Mouse (Mus musculus): Measurements from ENCODE around the gene Aldh3b3. TPM values are rescaled to one million over a fixed set of nuclear protein-coding genes. Genes with fewer than 3 reads are reported as not detected.

The Aldh3b3 gene
- 0.07 and 0.20 TPM in 2 replicates for polyA plus RNA-seq (2012; rRNA removed)

GRCm38 (mm10) chr19:3958470-3958869, at the start of gene Aldh3b3:
TSS of gene Aldh3b3 (plus strand) at chr19:3958645.
- Histone ChIP-seq H3K36me3 (ENCODE audit: control insufficient read depth, insufficient read depth, low read length) (no peaks in the 10 kb centered on the region), H3K27ac (ENCODE audit: insufficient read depth, low read length) (no peak within 1 kb of the TSS), H3K4me3 (ENCODE audit: extremely low read depth, insufficient read depth, insufficient read length) (no peak within 1 kb of the TSS), H3K27me3 (ENCODE audit: control insufficient read depth, insufficient read depth, low read length) (no peaks in the 10 kb centered on the region), H3K4me1 (ENCODE audit: control insufficient read depth, insufficient read depth, insufficient read length) (no peaks in the 10 kb centered on the region)
- WGBS: 84% methylated on average over 4 of the region's 4 CpGs
- no peak for DNase-seq (ENCODE audit: low read depth in 1 of 2, low spot score in 2 of 2)
- TF ChIP-seq CTCF (IDR thresholded peaks at IDR 0.05; ENCODE audit: extremely low read depth, insufficient read depth, insufficient read length, insufficient replicate concordance): no peak

- 86% methylated on average over 5 of the region's 5 CpGs for WGBS
- peaks cover 16% of the 10 kb centered on the region; the same call in 1 of the 2 replicates for H3K4me1 ChIP-seq (ENCODE audit: control insufficient read depth, insufficient read depth, insufficient read length)
Observed at GRCm38 (mm10) chr19:3910206-3910605, 48.2 kb upstream of the Aldh3b3 start.

GRCm38 (mm10) chr19:3912337-3913204, 45.9 kb upstream of the Aldh3b3 start, which contains the start of gene Ndufs8:
TSS of gene Ndufs8 (minus strand) at chr19:3912774.
- DNase-seq (ENCODE audit: low read depth in 1 of 2, low spot score in 2 of 2): peak; percentile 90 to 98
- TF ChIP-seq POLR2A (IDR thresholded peaks at IDR 0.05; ENCODE audit: low read depth, low read length): peak; percentile 85
- peak; percentile 26; the same call in 1 of the 2 replicates for TF ChIP-seq CTCF (IDR thresholded peaks at IDR 0.05; ENCODE audit: extremely low read depth, insufficient read depth, insufficient read length, insufficient replicate concordance)
- Histone ChIP-seq H3K36me3 (ENCODE audit: control insufficient read depth, insufficient read depth, low read length) (peaks cover 18% of the 10 kb centered on the region), H3K4me3 (ENCODE audit: extremely low read depth, insufficient read depth, insufficient read length) (peak within 1 kb of the TSS; percentile 73), H3K27me3 (ENCODE audit: control insufficient read depth, insufficient read depth, low read length) (no peaks in the 10 kb centered on the region), H3K27ac (ENCODE audit: insufficient read depth, low read length) (peak within 1 kb of the TSS; percentile 93), H3K4me1 (ENCODE audit: control insufficient read depth, insufficient read depth, insufficient read length) (peaks cover 8% of the 10 kb centered on the region; the same call in 1 of the 2 replicates)
- under 1% methylated on average over 43 of the region's 43 CpGs for WGBS

More at GRCm38 (mm10) chr19:3910206-3910605, 48.2 kb upstream of the Aldh3b3 start:
- no peak for DNase-seq (ENCODE audit: low read depth in 1 of 2, low spot score in 2 of 2)
- peaks cover 18% of the 10 kb centered on the region for H3K36me3 ChIP-seq (ENCODE audit: control insufficient read depth, insufficient read depth, low read length)
- H3K4me3 ChIP-seq (ENCODE audit: extremely low read depth, insufficient read depth, insufficient read length): no peak overlapping the region
- no peaks in the 10 kb centered on the region for H3K27me3 ChIP-seq (ENCODE audit: control insufficient read depth, insufficient read depth, low read length)
- TF ChIP-seq CTCF (IDR thresholded peaks at IDR 0.05; ENCODE audit: extremely low read depth, insufficient read depth, insufficient read length, insufficient replicate concordance) (no peak), POLR2A (IDR thresholded peaks at IDR 0.05; ENCODE audit: low read depth, low read length) (no peak)
- H3K27ac ChIP-seq (ENCODE audit: insufficient read depth, low read length): no peak overlapping the region

- WGBS: 80% methylated on average over 8 of the region's 8 CpGs
- H3K36me3 ChIP-seq (ENCODE audit: control insufficient read depth, insufficient read depth, low read length): peaks cover 14% of the 10 kb centered on the region
- TF ChIP-seq CTCF (IDR thresholded peaks at IDR 0.05; ENCODE audit: extremely low read depth, insufficient read depth, insufficient read length, insufficient replicate concordance) (no peak), POLR2A (IDR thresholded peaks at IDR 0.05; ENCODE audit: low read depth, low read length) (no peak)
- peak overlapping the region; percentile 88 for H3K27ac ChIP-seq (ENCODE audit: insufficient read depth, low read length)
- H3K27me3 ChIP-seq (ENCODE audit: control insufficient read depth, insufficient read depth, low read length): no peaks in the 10 kb centered on the region
- DNase-seq (ENCODE audit: low read depth in 1 of 2, low spot score in 2 of 2): no peak
- peaks cover 8% of the 10 kb centered on the region; the same call in 1 of the 2 replicates for H3K4me1 ChIP-seq (ENCODE audit: control insufficient read depth, insufficient read depth, insufficient read length)
- H3K4me3 ChIP-seq (ENCODE audit: extremely low read depth, insufficient read depth, insufficient read length): 0 out of 2 replicates have a peak overlapping the region, but pooled peaks have one; percentile 60
Observed at GRCm38 (mm10) chr19:3913692-3914091, 44.8 kb upstream of the Aldh3b3 start.

- Histone ChIP-seq H3K36me3 (ENCODE audit: control insufficient read depth, insufficient read depth, low read length) (peaks cover 8% of the 10 kb centered on the region), H3K4me1 (ENCODE audit: control insufficient read depth, insufficient read depth, insufficient read length) (peaks cover 8% of the 10 kb centered on the region; the same call in 1 of the 2 replicates), H3K27me3 (ENCODE audit: control insufficient read depth, insufficient read depth, low read length) (no peaks in the 10 kb centered on the region), H3K27ac (ENCODE audit: insufficient read depth, low read length) (peak overlapping the region; percentile 21; the same call in 1 of the 2 replicates), H3K4me3 (ENCODE audit: extremely low read depth, insufficient read depth, insufficient read length) (no peak overlapping the region)
- WGBS: 51% methylated on average over 5 of the region's 5 CpGs
- TF ChIP-seq CTCF (IDR thresholded peaks at IDR 0.05; ENCODE audit: extremely low read depth, insufficient read depth, insufficient read length, insufficient replicate concordance) (no peak), POLR2A (IDR thresholded peaks at IDR 0.05; ENCODE audit: low read depth, low read length) (no peak)
- no peak for DNase-seq (ENCODE audit: low read depth in 1 of 2, low spot score in 2 of 2)
Observed at GRCm38 (mm10) chr19:3914535-3914934, 43.9 kb upstream of the Aldh3b3 start.

- no peak for DNase-seq (ENCODE audit: low read depth in 1 of 2, low spot score in 2 of 2)
- no peak overlapping the region for H3K27ac ChIP-seq (ENCODE audit: insufficient read depth, low read length)
- H3K4me3 ChIP-seq (ENCODE audit: extremely low read depth, insufficient read depth, insufficient read length): no peak overlapping the region
- H3K36me3 ChIP-seq (ENCODE audit: control insufficient read depth, insufficient read depth, low read length): no peaks in the 10 kb centered on the region
- peaks cover 8% of the 10 kb centered on the region; the same call in 1 of the 2 replicates for H3K4me1 ChIP-seq (ENCODE audit: control insufficient read depth, insufficient read depth, insufficient read length)
- TF ChIP-seq POLR2A (IDR thresholded peaks at IDR 0.05; ENCODE audit: low read depth, low read length) (no peak), CTCF (IDR thresholded peaks at IDR 0.05; ENCODE audit: extremely low read depth, insufficient read depth, insufficient read length, insufficient replicate concordance) (no peak)
- WGBS: 92% methylated on average over 11 of the region's 11 CpGs
- no peaks in the 10 kb centered on the region for H3K27me3 ChIP-seq (ENCODE audit: control insufficient read depth, insufficient read depth, low read length)
Observed at GRCm38 (mm10) chr19:3916727-3917126, 41.7 kb upstream of the Aldh3b3 start.
